Mouse (Mus musculus) heart, embryonic 10.5 days (tissue): ENCODE measurements around the gene Kcnb1. TPM values are rescaled to one million over a fixed set of nuclear protein-coding genes. Genes with fewer than 3 reads are reported as not detected.
"Not testable (repeated sequence)": the region's sequence is repeated elsewhere in the genome, so short reads cannot be mapped to it uniquely, and the experiment has no call there.

Experiments used
- DNase-seq: peaks from one replicate; pipeline ENCODE4 v3.0.0-alpha.2; 2017; ENCODE audit warnings: low spot score
- H3K27ac ChIP-seq: fragments of 300-500 bp; sonication (generic); 2 replicates; pipeline ENCODE4 v1.5.1; 2016; ENCODE audit warnings: mild to moderate bottlenecking
- H3K27me3 ChIP-seq: fragments of 300-500 bp; sonication (generic); 2 replicates; pipeline ENCODE4 v1.6.1; 2016; ENCODE audit warnings: mild to moderate bottlenecking; ENCODE audit not compliant: poor library complexity, insufficient read depth, severe bottlenecking
- H3K36me3 ChIP-seq: fragments of 300-500 bp; sonication (generic); 2 replicates; pipeline ENCODE4 v1.6.1; 2016; ENCODE audit warnings: mild to moderate bottlenecking, moderate library complexity
- H3K4me1 ChIP-seq: fragments of 300-500 bp; sonication (generic); 2 replicates; pipeline ENCODE4 v1.6.1; 2016; ENCODE audit warnings: mild to moderate bottlenecking
- H3K4me3 ChIP-seq: fragments of 300-500 bp; sonication (generic); 2 replicates; pipeline ENCODE4 v1.5.1; 2016; ENCODE audit warnings: mild to moderate bottlenecking, moderate library complexity
- H3K9me3 ChIP-seq: fragments of 300-500 bp; sonication (generic); 2 replicates; pipeline ENCODE4 v1.6.1; 2016; ENCODE audit warnings: mild to moderate bottlenecking, moderate library complexity
- WGBS: fragments of 180-500 bp; shearing (Covaris S2); methylation state at CpG from one replicate; pipeline ENCODE4 v1.1.7; 2016; 5-methylcytosine and 5-hydroxymethylcytosine counted together
- polyA plus RNA-seq: library from polyadenylated mRNA; unstranded; fragments of >200 nt; fragmentation: Nextera tagmentation; extraction: Ambion mirVana; gene quantifications from 2 replicates; pipeline ENCODE4 v1.2.1, GENCODE M21; 2016

The Kcnb1 gene
- polyA plus RNA-seq, 1 experiment from 2014 or later = 0.21 TPM

GRCm38 (mm10) chr2:167221159-167221845 lies 31.3 kb upstream of the Kcnb1 start:
- H3K36me3 ChIP-seq = peaks cover 34% of the 10 kb centered on the region
- no peaks in the 10 kb centered on the region for H3K27me3 ChIP-seq
- no peaks in the 10 kb centered on the region; the same call in 1 of the 2 replicates for H3K4me1 ChIP-seq
- H3K4me3 ChIP-seq = no peak overlapping the region
- no peaks in the 10 kb centered on the region for H3K9me3 ChIP-seq
- H3K27ac ChIP-seq = no peak overlapping the region
- WGBS = 80% methylated on average over 13 of the region's 13 CpGs
- DNase-seq = no peak

GRCm38 (mm10) chr2:167220736-167221135 lies 30.8 kb upstream of the Kcnb1 start:
- Histone ChIP-seq H3K36me3 (peaks cover 32% of the 10 kb centered on the region), H3K27ac (no peak overlapping the region), H3K4me3 (no peak overlapping the region), H3K27me3 (no peaks in the 10 kb centered on the region), H3K9me3 (no peaks in the 10 kb centered on the region), H3K4me1 (no peaks in the 10 kb centered on the region; the same call in 1 of the 2 replicates)
- no peak for DNase-seq
- WGBS = 84% methylated on average over 5 of the region's 5 CpGs

- Histone ChIP-seq H3K4me3 (no peak overlapping the region), H3K9me3 (no peaks in the 10 kb centered on the region), H3K27ac (no peak overlapping the region), H3K27me3 (no peaks in the 10 kb centered on the region), H3K36me3 (peaks cover 35% of the 10 kb centered on the region), H3K4me1 (no peaks in the 10 kb centered on the region; the same call in 1 of the 2 replicates)
- WGBS = 56% methylated on average over 8 of the region's 8 CpGs
- peak; percentile 90 for DNase-seq
Observed at GRCm38 (mm10) chr2:167219154-167219775, 29.3 kb upstream of the Kcnb1 start.

GRCm38 (mm10) chr2:167213666-167214065 lies 23.7 kb upstream of the Kcnb1 start:
- WGBS = 88% methylated on average over 12 of the region's 12 CpGs
- H3K4me3 ChIP-seq = no peak overlapping the region
- H3K36me3 ChIP-seq = peaks cover 33% of the 10 kb centered on the region
- no peaks in the 10 kb centered on the region for H3K27me3 ChIP-seq
- H3K4me1 ChIP-seq = peaks cover 15% of the 10 kb centered on the region
- DNase-seq = no peak
- H3K9me3 ChIP-seq = no peaks in the 10 kb centered on the region
- H3K27ac ChIP-seq = no peak overlapping the region

GRCm38 (mm10) chr2:167213076-167213475 lies 23.1 kb upstream of the Kcnb1 start:
- no peaks in the 10 kb centered on the region for H3K9me3 ChIP-seq
- DNase-seq = no peak
- H3K27me3 ChIP-seq = no peaks in the 10 kb centered on the region
- 89% methylated on average over 3 of the region's 3 CpGs for WGBS
- H3K36me3 ChIP-seq = peaks cover 35% of the 10 kb centered on the region
- H3K27ac ChIP-seq = no peak overlapping the region
- H3K4me1 ChIP-seq = peaks cover 18% of the 10 kb centered on the region
- no peak overlapping the region for H3K4me3 ChIP-seq

GRCm38 (mm10) chr2:167212551-167212950 lies 22.6 kb upstream of the Kcnb1 start:
- Histone ChIP-seq H3K4me3 (no peak overlapping the region), H3K9me3 (no peaks in the 10 kb centered on the region), H3K4me1 (peaks cover 23% of the 10 kb centered on the region), H3K27me3 (no peaks in the 10 kb centered on the region), H3K36me3 (peaks cover 38% of the 10 kb centered on the region), H3K27ac (no peak overlapping the region)
- DNase-seq = no peak
- 55% methylated on average over 6 of the region's 6 CpGs for WGBS

- Histone ChIP-seq H3K4me1 (peaks cover 27% of the 10 kb centered on the region), H3K27me3 (no peaks in the 10 kb centered on the region), H3K36me3 (peaks cover 34% of the 10 kb centered on the region), H3K9me3 (no peaks in the 10 kb centered on the region), H3K4me3 (no peak overlapping the region), H3K27ac (no peak overlapping the region)
- WGBS = 88% methylated on average over 3 of the region's 3 CpGs
- no peak for DNase-seq
Observed at GRCm38 (mm10) chr2:167212089-167212488, 22.1 kb upstream of the Kcnb1 start.

- no peaks in the 10 kb centered on the region for H3K27me3 ChIP-seq
- H3K4me1 ChIP-seq = peaks cover 27% of the 10 kb centered on the region
- no peaks in the 10 kb centered on the region for H3K9me3 ChIP-seq
- H3K27ac ChIP-seq = no peak overlapping the region
- H3K4me3 ChIP-seq = no peak overlapping the region
- peaks cover 30% of the 10 kb centered on the region for H3K36me3 ChIP-seq
- 70% methylated on average over 9 of the region's 9 CpGs for WGBS
- DNase-seq = no peak
Observed at GRCm38 (mm10) chr2:167209900-167210299, 19.9 kb upstream of the Kcnb1 start.

GRCm38 (mm10) chr2:167208984-167209383 lies 19.0 kb upstream of the Kcnb1 start:
- no peaks in the 10 kb centered on the region for H3K27me3 ChIP-seq
- WGBS = 51% methylated on average over 3 of the region's 3 CpGs
- H3K4me3 ChIP-seq = no peak overlapping the region
- DNase-seq = no peak
- H3K9me3 ChIP-seq = no peaks in the 10 kb centered on the region
- H3K27ac ChIP-seq = no peak overlapping the region
- H3K36me3 ChIP-seq = peaks cover 25% of the 10 kb centered on the region
- H3K4me1 ChIP-seq = peaks cover 27% of the 10 kb centered on the region

- no peak overlapping the region for H3K27ac ChIP-seq
- WGBS = 91% methylated on average over 18 of the region's 18 CpGs
- H3K27me3 ChIP-seq = no peaks in the 10 kb centered on the region
- no peak for DNase-seq
- H3K9me3 ChIP-seq = no peaks in the 10 kb centered on the region
- peaks cover 29% of the 10 kb centered on the region for H3K4me1 ChIP-seq
- H3K4me3 ChIP-seq = no peak overlapping the region
- peaks cover 21% of the 10 kb centered on the region for H3K36me3 ChIP-seq
Observed at GRCm38 (mm10) chr2:167205918-167206629, 16.1 kb upstream of the Kcnb1 start.

- peaks cover 26% of the 10 kb centered on the region for H3K4me1 ChIP-seq
- not testable (repeated sequence) for DNase-seq, H3K27me3 ChIP-seq, H3K9me3 ChIP-seq, H3K27ac ChIP-seq, H3K4me3 ChIP-seq
- peaks cover 21% of the 10 kb centered on the region for H3K36me3 ChIP-seq
- 77% methylated on average over 5 of the region's 5 CpGs for WGBS
Observed at GRCm38 (mm10) chr2:167204686-167205085, 14.7 kb upstream of the Kcnb1 start.

- Histone ChIP-seq H3K27me3 (0 out of 2 replicates have a peak, but pooled peaks cover 5% of the 10 kb centered on the region), H3K9me3 (no peaks in the 10 kb centered on the region), H3K4me3 (no peak overlapping the region), H3K36me3 (peaks cover 21% of the 10 kb centered on the region), H3K4me1 (peaks cover 23% of the 10 kb centered on the region), H3K27ac (no peak overlapping the region)
- WGBS = 83% methylated on average over 7 of the region's 7 CpGs
- DNase-seq = no peak
Observed at GRCm38 (mm10) chr2:167203505-167204166, 13.7 kb upstream of the Kcnb1 start.
